Mouse (Mus musculus) stomach, postnatal 0 days (tissue): ENCODE measurements around the gene Cst6.

Experiments used
- CTCF ChIP-seq: IDR thresholded peaks from 2 replicates; pipeline ENCODE4 v1.5.1; 2016; ENCODE audit warnings: antibody characterized with exemption, low read depth, mild to moderate bottlenecking, moderate library complexity
- EP300 ChIP-seq: optimal IDR thresholded peaks from 2 replicates; pipeline ENCODE3; 2016; ENCODE audit warnings: antibody characterized with exemption

DNA sequence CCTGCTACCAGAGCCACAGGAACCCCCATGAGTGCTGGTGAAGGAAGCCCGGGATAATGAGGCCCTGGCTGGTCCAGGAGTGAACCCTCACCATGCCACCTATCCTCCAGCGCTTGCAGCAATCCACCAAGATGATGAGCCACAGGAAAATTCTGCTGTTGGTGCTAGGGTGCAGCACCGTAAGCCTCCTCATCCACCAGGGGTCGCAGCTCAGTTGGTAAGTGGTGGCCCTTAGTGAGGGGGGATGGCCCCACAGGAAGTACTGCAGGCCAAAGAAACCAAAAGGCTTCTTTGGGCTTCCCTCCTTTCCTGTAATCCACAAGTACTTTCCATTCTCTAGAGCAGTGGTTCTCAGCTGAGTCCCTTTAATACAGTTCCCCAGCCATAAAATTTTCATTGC lies 46.9 kb downstream of the Cst6 start:
- TF ChIP-seq CTCF: peak; percentile 78
- TF ChIP-seq EP300: no peak
